Mouse (Mus musculus) kidney, postnatal 10 days (tissue): ENCODE data around the gene Sfxn2.
A peak's percentile ranks its signal among the peaks of the same experiment; 100 is the strongest.

ENCODE experiments used
- DNase-seq: peaks from one replicate; pipeline ENCODE4 v3.0.0; 2021; ENCODE audit warnings: mixed read lengths

Sfxn2 gene

GRCm38 (mm10) chr19:46572951-46573937, at the start of gene Sfxn2, which contains the start of gene Arl3:
Gene Sfxn2, plus strand, starts transcription at chr19:46573365.
Gene Arl3, minus strand, starts transcription at chr19:46573198.
- peak; percentile 97 for DNase-seq

GRCm38 (mm10) chr19:46523480-46524151, 49.5 kb upstream of the Sfxn2 start:
- peak; percentile 88 for DNase-seq

GRCm38 (mm10) chr19:46524152-46524544, 49.0 kb upstream of the Sfxn2 start:
- no peak for DNase-seq

- DNase-seq, result peak; percentile 90
Observed at GRCm38 (mm10) chr19:46524601-46525321, 48.4 kb upstream of the Sfxn2 start.

- peak; percentile 67 for DNase-seq
Observed at GRCm38 (mm10) chr19:46525691-46526631, 47.2 kb upstream of the Sfxn2 start.

GRCm38 (mm10) chr19:46527632-46528528, 45.3 kb upstream of the Sfxn2 start:
- peak; percentile 13 for DNase-seq

GRCm38 (mm10) chr19:46528529-46529213, 44.5 kb upstream of the Sfxn2 start:
- DNase-seq, result peak; percentile 91

- DNase-seq, result peak; percentile 39
Observed at GRCm38 (mm10) chr19:46529601-46530448, 43.3 kb upstream of the Sfxn2 start.

- peak; percentile 60 for DNase-seq
Observed at GRCm38 (mm10) chr19:46530449-46530990, 42.6 kb upstream of the Sfxn2 start.

- peak; percentile 73 for DNase-seq
Observed at GRCm38 (mm10) chr19:46531071-46532030, 41.8 kb upstream of the Sfxn2 start.

GRCm38 (mm10) chr19:46532031-46532688, 41.0 kb upstream of the Sfxn2 start:
- DNase-seq, result peak; percentile 83

GRCm38 (mm10) chr19:46533066-46533465, 40.1 kb upstream of the Sfxn2 start:
- DNase-seq, result peak; percentile 22

- DNase-seq, result no peak
Observed at GRCm38 (mm10) chr19:46533525-46533924, 39.6 kb upstream of the Sfxn2 start.

- DNase-seq, result no peak
Observed at GRCm38 (mm10) chr19:46534542-46535098, 38.5 kb upstream of the Sfxn2 start.

- no peak for DNase-seq
Observed at GRCm38 (mm10) chr19:46537357-46537756, 35.8 kb upstream of the Sfxn2 start.

- peak; percentile 20 for DNase-seq
Observed at GRCm38 (mm10) chr19:46538213-46538612, 35.0 kb upstream of the Sfxn2 start.

GRCm38 (mm10) chr19:46542750-46543149, 30.4 kb upstream of the Sfxn2 start:
- DNase-seq, result no peak
